Mouse (Mus musculus) kidney, postnatal 14 days (tissue): ENCODE data around the gene Lrrn3.

Source experiments
- DNase-seq: peaks from one replicate; pipeline ENCODE4 v3.0.0; 2022; ENCODE audit warnings: mixed read lengths

Lrrn3 gene

GRCm38 (mm10) chr12:41428806-41429205 lies 57.4 kb downstream of the Lrrn3 start:
- DNase-seq: no peak

GRCm38 (mm10) chr12:41427464-41427863 lies 58.8 kb downstream of the Lrrn3 start:
- no peak for DNase-seq

- DNase-seq: no peak
Observed at GRCm38 (mm10) chr12:41425101-41425679, 61.0 kb downstream of the Lrrn3 start.

GRCm38 (mm10) chr12:41417961-41418360 lies 68.3 kb downstream of the Lrrn3 start:
- no peak for DNase-seq

- no peak for DNase-seq
Observed at GRCm38 (mm10) chr12:41417099-41417498, 69.1 kb downstream of the Lrrn3 start.

- DNase-seq: no peak
Observed at GRCm38 (mm10) chr12:41416635-41417034, 69.6 kb downstream of the Lrrn3 start.

GRCm38 (mm10) chr12:41409431-41409830 lies 76.8 kb downstream of the Lrrn3 start:
- no peak for DNase-seq

- no peak for DNase-seq
Observed at GRCm38 (mm10) chr12:41401923-41402322, 84.3 kb downstream of the Lrrn3 start.
